In genomic region chr1:172134072-172134471, GRCm38 (mm10) we compare ENCODE assay signal across 30 mouse cellular contexts. TPM values are rescaled to one million over a fixed set of nuclear protein-coding genes. Genes with fewer than 3 reads are reported as not detected.
A peak's percentile ranks its signal among the peaks of the same experiment; 100 is the strongest.
DNase-seq lines count a peak whose midpoint lies in the region; ATAC-seq lines count a peak whose summit lies in the region.
"Had no signal": no experiment of that assay in that cellular context is flagged by ENCODE, and none has a peak within 500 bp of the region (broad histone marks: within the 10 kb centered on the region; RNA-seq: fewer than 3 reads in every experiment).

No protein-coding gene starts in this region.

- H3K4me3 ChIP-seq in limb, embryonic 11.5 days (ENCODE audit: low read depth, low read length) = no peak overlapping the region
- no peak overlapping the region for H3K4me3 ChIP-seq in limb, embryonic 10.5 days
- no peak overlapping the region for H3K4me3 ChIP-seq in limb, embryonic 12.5 days (replicated peaks)
- H3K4me3 ChIP-seq: forebrain, embryonic 10.5 days; forebrain, embryonic 15.5 days; hindbrain, embryonic 12.5 days; layer of hippocampus, adult 2 months; liver, embryonic 15.5 days; neural tube, embryonic 15.5 days; stomach, embryonic 15.5 days had no signal

- no peaks in the 10 kb centered on the region for H3K4me1 ChIP-seq in limb, embryonic 11.5 days (ENCODE audit: control insufficient read depth, insufficient read depth, low read length)
- peaks cover 6% of the 10 kb centered on the region; the same call in 1 of the 2 replicates for H3K4me1 ChIP-seq in limb, embryonic 10.5 days
- 0 out of 2 replicates have a peak, but pooled peaks cover 3% of the 10 kb centered on the region for H3K4me1 ChIP-seq in limb, embryonic 12.5 days (replicated peaks)
- H3K4me1 ChIP-seq: forebrain, embryonic 10.5 days; forebrain, embryonic 15.5 days; hindbrain, embryonic 12.5 days; liver, embryonic 15.5 days; neural tube, embryonic 15.5 days; stomach, embryonic 15.5 days had no signal

- WGBS in limb, embryonic 11.5 days = 87% methylated on average over 4 of the region's 4 CpGs
- 91% methylated on average over 4 of the region's 4 CpGs for WGBS in limb, embryonic 10.5 days
- WGBS in limb, embryonic 12.5 days = 84% methylated on average over 4 of the region's 4 CpGs

- DNase-seq in adrenal gland, postnatal 14 days = peak; percentile 1
- DNase-seq in adrenal gland, postnatal 36 days = no peak
- DNase-seq in limb, embryonic 11.5 days (ENCODE audit: low spot score) = no peak
- DNase-seq in limb, embryonic 10.5 days (ENCODE audit: low spot score) = no peak
- no peak for DNase-seq in urinary bladder, postnatal 10 days (ENCODE audit: low spot score)
- DNase-seq in embryo, embryonic 10 days (ENCODE audit: low spot score) = no peak
- DNase-seq in right cerebral cortex, adult 2 months (ENCODE audit: low spot score in 2 of 2) = no peak
- DNase-seq: adrenal gland, adult 8-10 months; cerebellum, adult 11 months; cerebellum, adult 9-10 months; cerebellum, postnatal 36 days; embryo, embryonic 11 days; kidney, adult 2 months; kidney, postnatal 36 days; lung, embryonic 14.5 days; lung, postnatal 14 days; midbrain, embryonic 14.5 days; retina, postnatal 1 day; right cerebral cortex, postnatal 25 days; thymus, postnatal 14 days had no signal

- no peak overlapping the region for H3K4me2 ChIP-seq in limb, embryonic 11.5 days (ENCODE audit: low read depth, severe bottlenecking)
- H3K4me2 ChIP-seq in limb, embryonic 12.5 days = no peak overlapping the region
- H3K4me2 ChIP-seq: forebrain, embryonic 15.5 days; hindbrain, embryonic 12.5 days; liver, embryonic 15.5 days; lung, embryonic 14.5 days; neural tube, embryonic 15.5 days; stomach, embryonic 15.5 days had no signal

- 0 out of 2 replicates have a peak overlapping the region, but pooled peaks have one; percentile 36 for H3K27ac ChIP-seq in limb, embryonic 11.5 days (replicated peaks; ENCODE audit: low read depth, low read length)
- H3K27ac ChIP-seq in limb, embryonic 10.5 days = no peak overlapping the region
- peak overlapping the region; percentile 66; the same call in 1 of the 2 replicates for H3K27ac ChIP-seq in limb, embryonic 12.5 days
- H3K27ac ChIP-seq: forebrain, embryonic 10.5 days; forebrain, embryonic 15.5 days; hindbrain, embryonic 12.5 days; hindbrain, postnatal 0 days; layer of hippocampus, adult 2 months; liver, embryonic 15.5 days; neural tube, embryonic 15.5 days; stomach, embryonic 15.5 days had no signal

- ATAC-seq in limb, embryonic 11.5 days (ENCODE audit: insufficient number of reproducible peaks, low FRiP score, low TSS enrichment, low read depth) = no peak
- no peak for ATAC-seq in limb, embryonic 12.5 days (ENCODE audit: insufficient number of reproducible peaks, insufficient read depth, low FRiP score, low TSS enrichment, low read depth)
- ATAC-seq: forebrain, embryonic 15.5 days; hindbrain, postnatal 0 days had no signal

- H3K9ac ChIP-seq in limb, embryonic 11.5 days (ENCODE audit: low read length) = no peak overlapping the region
- H3K9ac ChIP-seq in limb, embryonic 12.5 days (replicated peaks) = no peak overlapping the region
- H3K9ac ChIP-seq: forebrain, embryonic 15.5 days; hindbrain, embryonic 12.5 days; liver, embryonic 15.5 days; lung, embryonic 14.5 days; neural tube, embryonic 15.5 days; stomach, embryonic 15.5 days had no signal

- H3K27me3 ChIP-seq in limb, embryonic 11.5 days (ENCODE audit: control insufficient read depth, insufficient read depth, low read length) = no peaks in the 10 kb centered on the region
- no peaks in the 10 kb centered on the region for H3K27me3 ChIP-seq in limb, embryonic 10.5 days (ENCODE audit: low read depth, poor library complexity, severe bottlenecking)
- no peaks in the 10 kb centered on the region for H3K27me3 ChIP-seq in limb, embryonic 12.5 days
- H3K27me3 ChIP-seq: forebrain, embryonic 15.5 days; hindbrain, embryonic 12.5 days; liver, embryonic 15.5 days; neural tube, embryonic 15.5 days; stomach, embryonic 15.5 days had no signal

- H3K9me3 ChIP-seq in limb, embryonic 11.5 days (ENCODE audit: control insufficient read depth, low read length) = no peaks in the 10 kb centered on the region; the same call in 1 of the 2 replicates
- H3K9me3 ChIP-seq in limb, embryonic 10.5 days (replicated peaks) = no peaks in the 10 kb centered on the region
- no peaks in the 10 kb centered on the region for H3K9me3 ChIP-seq in limb, embryonic 12.5 days
- H3K9me3 ChIP-seq: forebrain, embryonic 10.5 days; forebrain, embryonic 15.5 days; G1E; hindbrain, embryonic 12.5 days; liver, embryonic 15.5 days; neural tube, embryonic 15.5 days; stomach, embryonic 15.5 days had no signal

- H3K36me3 ChIP-seq in limb, embryonic 11.5 days (ENCODE audit: control insufficient read depth, insufficient read depth, low read length) = peaks cover 41% of the 10 kb centered on the region
- H3K36me3 ChIP-seq in limb, embryonic 10.5 days = peaks cover 77% of the 10 kb centered on the region
- peaks cover 70% of the 10 kb centered on the region for H3K36me3 ChIP-seq in limb, embryonic 12.5 days

RNA-seq across cellular contexts. Expression of gene Pex19, which starts 7.5 kb away (rescaled TPM):
- total RNA-seq in adrenal gland, postnatal 14 days (2021) = 135 and 141 TPM in 2 replicates
- total RNA-seq in adrenal gland, postnatal 36 days (2021) = 100 to 1,000 TPM; 112 to 147 TPM
- 176 and 180 TPM in 2 replicates for polyA plus RNA-seq in limb, embryonic 11.5 days (2014; fragmentation: Nextera tagmentation; extraction: Ambion mirVana)
- 195 and 206 TPM in 2 replicates for polyA plus RNA-seq in limb, embryonic 10.5 days (2016; fragmentation: Nextera tagmentation; extraction: Ambion mirVana)
- 173 and 177 TPM in 2 replicates for polyA plus RNA-seq in limb, embryonic 12.5 days (2016; fragmentation: Nextera tagmentation; extraction: Ambion mirVana)

RNA-seq across cellular contexts. Expression of gene Dcaf8, which starts 13.8 kb away (rescaled TPM):
- total RNA-seq in adrenal gland, postnatal 14 days (2021) = 118 and 125 TPM in 2 replicates
- total RNA-seq in adrenal gland, postnatal 36 days (2021) = 100 to 1,000 TPM; 108 to 143 TPM
- polyA plus RNA-seq in limb, embryonic 11.5 days (2014; fragmentation: Nextera tagmentation; extraction: Ambion mirVana) = 119 and 127 TPM in 2 replicates
- polyA plus RNA-seq in limb, embryonic 10.5 days (2016; fragmentation: Nextera tagmentation; extraction: Ambion mirVana) = 125 and 156 TPM in 2 replicates
- 179 TPM in 2 replicates for polyA plus RNA-seq in limb, embryonic 12.5 days (2016; fragmentation: Nextera tagmentation; extraction: Ambion mirVana)

RNA-seq across cellular contexts. Expression of gene Ncstn, which starts 51.5 kb away (rescaled TPM):
- total RNA-seq in adrenal gland, postnatal 14 days (2021) = 89.8 and 101 TPM in 2 replicates
- 100 to 1,000 TPM in 1 of 2 experiments, 10 to 100 TPM in 1; 94.4 to 101 TPM for total RNA-seq in adrenal gland, postnatal 36 days (2021)
- 86.8 and 89.2 TPM in 2 replicates for polyA plus RNA-seq in limb, embryonic 11.5 days (2014; fragmentation: Nextera tagmentation; extraction: Ambion mirVana)
- polyA plus RNA-seq in limb, embryonic 10.5 days (2016; fragmentation: Nextera tagmentation; extraction: Ambion mirVana) = 83.4 and 95.9 TPM in 2 replicates
- polyA plus RNA-seq in limb, embryonic 12.5 days (2016; fragmentation: Nextera tagmentation; extraction: Ambion mirVana) = 86.6 and 96.6 TPM in 2 replicates

RNA-seq across cellular contexts. Expression of gene Copa, which starts 51.7 kb away (rescaled TPM):
- total RNA-seq in adrenal gland, postnatal 14 days (2021) = 161 TPM in 2 replicates
- total RNA-seq in adrenal gland, postnatal 36 days (2021) = 100 to 1,000 TPM; 178 to 197 TPM
- polyA plus RNA-seq in limb, embryonic 11.5 days (2014; fragmentation: Nextera tagmentation; extraction: Ambion mirVana) = 173 and 197 TPM in 2 replicates
- polyA plus RNA-seq in limb, embryonic 10.5 days (2016; fragmentation: Nextera tagmentation; extraction: Ambion mirVana) = 155 and 201 TPM in 2 replicates
- polyA plus RNA-seq in limb, embryonic 12.5 days (2016; fragmentation: Nextera tagmentation; extraction: Ambion mirVana) = 219 and 228 TPM in 2 replicates
